In genomic region chr14:14863690-14864356, GRCm38 (mm10) we compare ENCODE assay signal across 8 mouse cellular contexts.
DNase-seq lines count a peak whose midpoint lies in the region; ATAC-seq lines count a peak whose summit lies in the region.

No protein-coding gene starts in this region.

- no peak overlapping the region for H3K4me3 ChIP-seq in embryonic facial prominence, embryonic 12.5 days
- H3K4me3 ChIP-seq in limb, embryonic 12.5 days (replicated peaks) = no peak overlapping the region
- H3K4me3 ChIP-seq in stomach, embryonic 14.5 days (ENCODE audit: low read depth, low read length) = no peak overlapping the region

- no peaks in the 10 kb centered on the region for H3K27me3 ChIP-seq in embryonic facial prominence, embryonic 12.5 days
- no peaks in the 10 kb centered on the region for H3K27me3 ChIP-seq in limb, embryonic 12.5 days
- no peaks in the 10 kb centered on the region for H3K27me3 ChIP-seq in stomach, embryonic 14.5 days (ENCODE audit: control insufficient read depth, insufficient read depth, low read length)

- H3K36me3 ChIP-seq in embryonic facial prominence, embryonic 12.5 days = no peaks in the 10 kb centered on the region
- H3K36me3 ChIP-seq in limb, embryonic 12.5 days = no peaks in the 10 kb centered on the region
- no peaks in the 10 kb centered on the region for H3K36me3 ChIP-seq in stomach, embryonic 14.5 days (ENCODE audit: control insufficient read depth, insufficient read depth, low read length)

- no peak overlapping the region for H3K9ac ChIP-seq in embryonic facial prominence, embryonic 12.5 days
- H3K9ac ChIP-seq in limb, embryonic 12.5 days (replicated peaks) = no peak overlapping the region
- no peak overlapping the region for H3K9ac ChIP-seq in stomach, embryonic 14.5 days (replicated peaks; ENCODE audit: low read depth, low read length)

- no peak overlapping the region for H3K27ac ChIP-seq in embryonic facial prominence, embryonic 12.5 days
- no peak overlapping the region for H3K27ac ChIP-seq in limb, embryonic 12.5 days
- H3K27ac ChIP-seq in stomach, embryonic 14.5 days (ENCODE audit: low read length) = no peak overlapping the region

- H3K4me1 ChIP-seq in embryonic facial prominence, embryonic 12.5 days = no peaks in the 10 kb centered on the region
- H3K4me1 ChIP-seq in limb, embryonic 12.5 days (replicated peaks) = no peaks in the 10 kb centered on the region
- no peaks in the 10 kb centered on the region for H3K4me1 ChIP-seq in stomach, embryonic 14.5 days (ENCODE audit: control insufficient read depth, insufficient read depth, low read length)

- H3K9me3 ChIP-seq in embryonic facial prominence, embryonic 12.5 days = no peaks in the 10 kb centered on the region
- H3K9me3 ChIP-seq in limb, embryonic 12.5 days = no peaks in the 10 kb centered on the region
- no peaks in the 10 kb centered on the region for H3K9me3 ChIP-seq in stomach, embryonic 14.5 days (ENCODE audit: control insufficient read depth, low read depth, low read length)

- peak; percentile 81 for DNase-seq in B cell, adult 2 months
- peak; percentile 76 for DNase-seq in adrenal gland, postnatal 25 days
- peak; percentile 82 to 88 for DNase-seq in heart, adult 18-20 months
- DNase-seq in kidney, adult 18-20 months = peak; percentile 70

- WGBS in embryonic facial prominence, embryonic 12.5 days = 19% methylated on average over 7 of the region's 7 CpGs
- 22% methylated on average over 7 of the region's 7 CpGs for WGBS in limb, embryonic 12.5 days
- 22% methylated on average over 7 of the region's 7 CpGs for WGBS in stomach, embryonic 14.5 days

- H3K4me2 ChIP-seq in embryonic facial prominence, embryonic 12.5 days (replicated peaks) = no peak overlapping the region
- H3K4me2 ChIP-seq in limb, embryonic 12.5 days = 0 out of 2 replicates have a peak overlapping the region, but pooled peaks have one; percentile 10
- H3K4me2 ChIP-seq in stomach, embryonic 14.5 days (replicated peaks; ENCODE audit: low read depth, low read length) = no peak overlapping the region

- peak; percentile 61; the same call in 1 of the 2 replicates for ATAC-seq in embryonic facial prominence, embryonic 12.5 days (ENCODE audit: insufficient number of reproducible peaks, insufficient read depth, low FRiP score, low TSS enrichment)
- peak; percentile 81 for ATAC-seq in limb, embryonic 12.5 days (ENCODE audit: insufficient number of reproducible peaks, insufficient read depth, low FRiP score, low TSS enrichment, low read depth)
- peak; percentile 62; the same call in 1 of the 2 replicates for ATAC-seq in monocyte, adult 5-6 weeks (replicated peaks; ENCODE audit: insufficient number of reproducible peaks, low FRiP score, low TSS enrichment, poor library complexity, severe bottlenecking)
- ATAC-seq in stomach, embryonic 14.5 days (ENCODE audit: insufficient number of reproducible peaks, insufficient read depth, low FRiP score, low read depth) = peak; percentile 72; the same call in 1 of the 2 replicates
